Mouse (Mus musculus): ENCODE data around the gene 1110059E24Rik.

GRCm38 (mm10) chr19:21611725-21612575 lies 40.8 kb downstream of the 1110059E24Rik start:
- TF ChIP-seq CTCF (IDR thresholded peaks at IDR 0.05; ENCODE audit: control insufficient read depth, insufficient read depth, insufficient read length), result no peak
- no peak for TF ChIP-seq CEBPB (IDR thresholded peaks at IDR 0.05; ENCODE audit: low read depth)
- TF ChIP-seq MYOG (IDR thresholded peaks at IDR 0.05; ENCODE audit: control insufficient read depth, extremely low read depth, insufficient read length), result no peak
- TF ChIP-seq USF1 (IDR thresholded peaks at IDR 0.05; ENCODE audit: low read depth), result no peak
- TF ChIP-seq MAX (IDR thresholded peaks at IDR 0.05), result no peak
